Mouse (Mus musculus) spleen, postnatal 14 days (tissue): ENCODE data around the gene Cd244a.

Experiments
- DNase-seq, 2 experiments: peaks; one replicate each; pipeline ENCODE4 v3.0.0; 2021 to 2022; ENCODE audit warnings: low spot score in 2 of 2

Gene Cd244a

GRCm38 (mm10) chr1:171648840-171649239, 89.8 kb downstream of the Cd244a start:
- no peak for DNase-seq

DNA sequence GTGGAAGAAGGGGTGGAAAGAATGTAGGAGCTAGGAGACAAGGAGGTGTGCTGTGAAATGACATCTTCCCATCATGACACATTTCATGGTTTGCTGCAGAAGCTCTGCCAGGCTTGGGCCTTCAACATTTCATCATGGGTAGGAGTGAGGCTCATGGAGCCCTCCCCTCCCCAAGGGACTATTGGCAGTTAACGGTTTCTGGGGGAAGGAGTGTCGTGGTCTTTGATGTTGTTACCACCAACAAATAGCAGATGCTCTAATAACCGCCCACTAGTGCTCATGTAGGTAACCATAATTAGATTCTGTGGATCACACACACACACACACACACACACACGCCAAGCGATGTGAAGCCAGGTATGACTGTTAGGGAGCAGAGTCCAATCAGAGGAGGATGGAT, 93.7 kb downstream of the Cd244a start, which contains the start of gene Slamf7:
Gene Slamf7, minus strand, starts transcription at position 302 of the 400 bp plus-strand sequence.
- DNase-seq, result no peak

- no peak for DNase-seq
Measured at GRCm38 (mm10) chr1:171658561-171658991, 99.6 kb downstream of the Cd244a start.
